Mouse (Mus musculus) cortical plate, adult 2 months (tissue): ENCODE data around the gene Dync2h1. TPM values are rescaled to one million over a fixed set of nuclear protein-coding genes. Genes with fewer than 3 reads are reported as not detected.

Source experiments
- H3K27ac ChIP-seq: fragments of 200-500 bp; 2 replicates; pipeline ENCODE4 v1.5.1; 2012; ENCODE audit warnings: low read length, control low read depth, inconsistent platforms; ENCODE audit not compliant: insufficient read depth
- H3K4me1 ChIP-seq: fragments of 200-500 bp; 2 replicates; pipeline ENCODE4 v1.6.1; 2011; ENCODE audit warnings: low read length; ENCODE audit not compliant: control insufficient read depth, insufficient read depth
- H3K4me3 ChIP-seq: fragments of 200-500 bp; 2 replicates; pipeline ENCODE4 v1.5.1; 2011; ENCODE audit warnings: mild to moderate bottlenecking, low read length, control low read depth; ENCODE audit not compliant: insufficient read depth
- CTCF ChIP-seq: fragments of 200-500 bp; IDR thresholded peaks from 2 replicates; pipeline ENCODE4 v1.5.1; 2011; ENCODE audit warnings: mild to moderate bottlenecking, control low read depth, low read length; ENCODE audit not compliant: insufficient read depth; ENCODE audit errors: extremely low read depth
- POLR2A ChIP-seq: fragments of 200-500 bp; IDR thresholded peaks from 2 replicates; pipeline ENCODE4 v1.6.1; 2011; ENCODE audit warnings: mild to moderate bottlenecking, low read length, control low read depth; ENCODE audit not compliant: insufficient read depth; ENCODE audit errors: extremely low read depth
- polyA plus RNA-seq: library from polyadenylated mRNA; depleted of rRNA; stranded (reverse); fragments of >200 nt; gene quantifications from 2 replicates; pipeline ENCODE4 v1.2.3, GENCODE M21; 2012

The Dync2h1 gene
- polyA plus RNA-seq, 1 experiment = 7.4 TPM

DNA sequence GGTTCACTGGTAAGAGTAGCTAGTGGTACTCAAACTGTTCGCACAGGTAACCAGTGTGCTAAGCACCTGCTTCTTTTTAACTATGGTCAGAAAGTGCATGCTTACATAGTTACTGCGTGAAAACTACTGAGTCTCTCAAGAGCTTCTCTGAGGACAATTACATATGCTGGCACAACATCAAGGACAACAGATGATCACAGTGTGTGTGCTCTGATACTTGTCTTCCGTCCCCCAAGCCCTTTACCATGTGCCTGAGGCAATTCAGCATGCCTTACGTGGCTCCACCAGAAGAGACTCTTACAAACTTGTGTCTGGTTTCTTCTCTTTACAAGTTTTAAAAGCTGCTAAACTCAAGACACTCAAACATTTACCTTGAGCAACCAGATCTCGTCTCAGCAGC lies 143.0 kb downstream of the Dync2h1 start:
- TF ChIP-seq CTCF (no peak), POLR2A (no peak)
- H3K4me1 ChIP-seq = no peaks in the 10 kb centered on the region
- no peak overlapping the region for H3K4me3 ChIP-seq
- no peak overlapping the region for H3K27ac ChIP-seq

DNA sequence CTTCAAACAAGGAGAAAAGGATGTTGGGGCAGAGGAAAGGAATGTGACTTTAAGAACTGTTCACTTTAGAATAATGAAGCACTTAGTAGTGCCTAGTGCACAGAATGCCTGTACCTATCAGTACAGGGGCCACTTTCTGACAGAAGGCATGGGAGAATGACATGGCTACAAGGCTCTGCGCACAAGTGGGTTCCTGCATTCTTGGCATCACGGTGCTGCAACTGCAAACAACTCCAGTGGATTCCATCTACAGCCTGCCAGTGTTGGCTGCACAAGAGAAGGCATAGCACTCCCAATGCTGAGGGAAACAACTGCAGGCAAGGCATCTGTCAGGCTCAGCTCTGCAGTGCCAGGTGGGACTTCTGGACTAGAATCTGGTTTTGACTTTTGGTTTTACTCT lies 151.7 kb downstream of the Dync2h1 start:
- Histone ChIP-seq H3K4me3 (no peak overlapping the region), H3K4me1 (no peaks in the 10 kb centered on the region), H3K27ac (no peak overlapping the region)
- TF ChIP-seq POLR2A (no peak), CTCF (no peak)

DNA sequence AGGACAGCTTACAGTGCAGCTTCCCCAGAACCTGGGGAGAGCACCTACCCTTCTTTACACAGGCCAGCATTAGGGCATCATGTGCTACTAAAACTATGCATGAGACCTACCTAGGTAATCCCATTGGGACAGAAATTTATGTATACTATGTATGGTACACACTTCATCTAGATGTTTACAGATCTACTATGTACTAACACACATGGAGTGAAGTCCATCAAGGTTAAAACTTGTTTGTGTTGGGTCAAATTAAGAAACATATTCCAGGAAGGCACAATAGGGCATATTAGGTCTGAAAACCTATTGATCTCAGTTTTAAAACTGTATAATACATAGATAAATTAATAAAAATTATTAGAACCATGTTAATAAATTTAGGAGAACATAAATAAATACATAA lies 168.6 kb downstream of the Dync2h1 start:
- Histone ChIP-seq H3K4me3 (no peak overlapping the region), H3K27ac (no peak overlapping the region), H3K4me1 (no peaks in the 10 kb centered on the region)
- TF ChIP-seq POLR2A (no peak), CTCF (no peak)

DNA sequence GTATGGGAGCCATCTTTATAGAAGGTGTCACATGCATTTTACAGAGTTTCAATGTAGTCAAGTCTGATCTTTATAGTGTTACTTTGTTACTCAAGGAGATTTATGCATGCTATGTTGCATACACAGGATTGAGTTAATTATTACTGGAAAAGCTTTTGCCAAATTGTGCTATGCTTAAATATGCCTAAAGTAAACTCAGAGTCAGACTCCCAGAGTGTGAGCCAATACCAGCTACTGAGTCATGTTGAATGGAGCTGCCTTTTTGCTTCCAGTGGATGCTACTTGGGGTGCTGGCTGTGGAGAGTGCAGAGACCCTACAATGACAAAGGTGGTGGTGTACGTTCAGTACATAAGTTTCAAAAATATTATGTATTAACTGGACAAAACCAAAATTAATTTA lies 169.5 kb downstream of the Dync2h1 start:
- Histone ChIP-seq H3K4me1 (no peaks in the 10 kb centered on the region), H3K27ac (no peak overlapping the region), H3K4me3 (no peak overlapping the region)
- no peak for TF ChIP-seq CTCF

DNA sequence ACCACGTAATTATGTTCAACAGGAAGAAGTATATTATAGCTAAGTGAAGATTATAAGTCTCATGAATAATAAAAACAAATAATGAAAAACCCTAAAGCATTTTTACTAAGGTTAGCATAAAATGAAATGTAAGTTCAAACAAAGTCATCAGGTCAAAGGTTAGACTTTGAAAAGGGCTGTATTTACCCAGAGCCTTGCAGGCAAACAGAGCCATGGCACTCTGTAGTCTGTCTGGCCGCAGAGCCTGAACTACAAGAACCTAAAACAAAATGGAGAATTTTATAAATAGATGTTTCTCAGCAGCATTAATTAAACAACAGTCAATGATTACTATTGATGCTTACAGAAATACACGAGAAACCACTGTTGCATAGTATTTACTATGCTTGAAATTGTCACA lies 174.5 kb downstream of the Dync2h1 start:
- TF ChIP-seq POLR2A = no peak
- TF ChIP-seq CTCF = no peak
- Histone ChIP-seq H3K4me1 (no peaks in the 10 kb centered on the region), H3K27ac (no peak overlapping the region), H3K4me3 (no peak overlapping the region)

DNA sequence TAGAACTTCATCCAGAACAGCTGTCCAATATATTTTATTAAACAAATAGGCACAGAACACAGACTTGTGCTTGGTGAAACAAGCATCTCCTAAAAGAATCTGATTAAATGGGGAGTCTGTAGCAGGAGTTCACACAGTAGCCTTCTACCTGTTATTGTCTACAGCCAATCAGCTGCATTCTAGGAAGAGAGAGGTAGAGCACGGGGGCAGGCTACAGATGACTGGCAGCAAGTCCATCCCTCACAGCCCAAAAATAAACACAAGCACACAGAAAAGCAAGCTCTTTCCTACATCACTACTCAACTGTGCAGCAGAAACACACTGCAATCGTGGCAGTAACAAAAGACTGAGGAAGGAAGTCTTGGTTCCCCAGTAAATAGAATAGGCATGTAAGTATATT lies 189.4 kb downstream of the Dync2h1 start:
- TF ChIP-seq POLR2A = no peak
- TF ChIP-seq CTCF = no peak
- Histone ChIP-seq H3K4me1 (no peaks in the 10 kb centered on the region), H3K27ac (no peak overlapping the region), H3K4me3 (no peak overlapping the region)

DNA sequence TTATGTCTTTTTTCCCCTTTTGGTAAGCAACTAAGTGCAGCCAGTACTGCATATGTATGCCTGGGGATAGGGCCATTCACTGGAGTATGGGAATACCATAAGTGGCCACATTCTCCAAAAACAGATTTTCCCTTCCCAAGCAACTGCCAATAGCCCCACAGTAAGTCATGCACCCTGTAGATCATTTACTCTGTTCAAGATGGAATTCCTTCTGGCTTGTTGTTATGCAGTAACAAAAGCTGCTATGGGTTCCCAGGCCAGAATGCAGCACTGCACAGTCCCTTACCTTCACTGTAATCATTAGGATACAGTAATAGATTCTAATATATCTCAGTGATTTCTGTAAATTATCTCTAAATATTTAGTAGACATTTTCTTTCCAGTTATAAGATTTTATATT lies 190.0 kb downstream of the Dync2h1 start:
- H3K4me3 ChIP-seq = no peak overlapping the region
- TF ChIP-seq CTCF (no peak), POLR2A (no peak)
- no peak overlapping the region for H3K27ac ChIP-seq
- H3K4me1 ChIP-seq = no peaks in the 10 kb centered on the region

DNA sequence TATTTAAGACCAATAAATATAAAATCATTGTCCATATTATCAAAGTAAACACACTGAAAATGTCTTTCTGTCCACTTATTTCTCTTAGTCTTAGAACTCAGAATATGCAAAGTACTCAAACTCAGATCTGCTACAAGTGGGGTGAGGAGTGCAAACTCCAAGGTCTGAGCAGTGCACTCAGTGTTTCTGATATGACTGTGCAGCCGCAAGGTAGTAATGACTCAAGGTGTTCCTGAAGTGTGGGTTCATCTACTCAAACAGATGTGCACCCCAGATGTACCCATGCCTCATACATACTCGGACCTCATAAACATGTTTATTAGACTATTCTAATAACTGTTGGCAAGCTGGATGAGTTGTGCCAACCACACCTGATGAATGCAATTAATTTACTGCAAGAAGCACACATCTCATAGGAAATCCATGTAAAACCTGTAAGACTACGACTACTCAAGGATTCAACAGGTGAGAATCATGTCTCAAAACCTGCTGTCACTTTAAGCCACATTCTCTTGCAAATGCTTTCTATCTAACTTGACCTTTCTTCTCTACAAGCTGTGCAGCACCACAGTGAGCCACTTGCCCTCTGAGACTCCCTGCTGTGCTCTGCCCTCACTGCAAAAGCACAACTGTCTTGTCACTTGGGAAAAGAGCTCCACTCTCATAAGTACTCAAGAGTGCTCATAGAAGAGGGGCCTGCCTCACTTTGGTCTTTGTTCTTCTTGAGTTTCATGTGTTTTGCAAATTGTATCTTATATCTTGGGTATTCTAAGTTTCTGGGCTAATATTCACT lies 195.2 kb downstream of the Dync2h1 start:
- TF ChIP-seq CTCF (no peak), POLR2A (no peak)
- Histone ChIP-seq H3K4me1 (no peaks in the 10 kb centered on the region), H3K27ac (no peak overlapping the region), H3K4me3 (no peak overlapping the region)

DNA sequence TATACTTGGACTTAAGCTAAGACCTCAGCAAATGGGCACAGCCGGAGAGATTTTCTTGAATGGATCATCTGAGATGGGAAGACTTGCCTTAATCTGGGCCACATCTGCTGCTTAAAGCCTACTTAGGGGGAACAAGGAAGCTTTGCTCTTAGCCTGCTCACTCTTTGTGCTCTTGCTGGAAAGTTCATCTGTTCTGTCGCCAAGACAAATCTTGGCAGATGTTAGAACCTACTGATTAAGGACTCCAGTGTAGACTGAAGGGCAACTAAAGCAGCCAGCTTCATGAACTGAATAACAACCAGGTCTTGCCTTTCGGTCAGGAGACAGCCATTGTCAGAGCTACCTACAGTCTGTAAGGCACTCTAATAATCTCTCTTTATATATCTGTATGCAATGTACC lies 198.1 kb downstream of the Dync2h1 start:
- no peak overlapping the region for H3K4me3 ChIP-seq
- TF ChIP-seq CTCF = no peak
- TF ChIP-seq POLR2A = no peak
- no peak overlapping the region for H3K27ac ChIP-seq
- H3K4me1 ChIP-seq = no peaks in the 10 kb centered on the region

DNA sequence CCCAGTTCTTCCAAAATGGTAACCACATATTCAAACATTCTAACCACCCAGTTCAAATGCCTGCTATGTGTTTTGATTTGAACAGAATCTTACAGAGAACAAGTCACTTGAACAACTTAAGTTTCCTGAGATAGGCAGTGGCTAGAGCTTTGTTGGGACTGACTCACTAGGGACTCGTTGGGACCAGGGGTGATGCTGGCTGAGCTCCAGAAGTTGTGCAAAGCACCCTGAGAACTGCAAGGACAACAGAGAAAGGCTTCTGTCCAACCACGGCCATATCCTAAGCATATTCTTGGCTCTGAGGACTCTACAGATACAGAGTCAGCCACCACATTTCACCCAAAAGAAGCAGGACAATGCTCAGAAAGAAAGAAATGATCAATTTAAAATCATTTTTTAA lies 215.1 kb downstream of the Dync2h1 start:
- TF ChIP-seq POLR2A (no peak), CTCF (no peak)
- H3K27ac ChIP-seq = no peak overlapping the region
- H3K4me3 ChIP-seq = no peak overlapping the region
- H3K4me1 ChIP-seq = no peaks in the 10 kb centered on the region
